Mouse (Mus musculus) gonadal fat pad, adult 2 months (tissue): ENCODE results near the gene Olig2. TPM values are rescaled to one million over a fixed set of nuclear protein-coding genes. Genes with fewer than 3 reads are reported as not detected.

Experiments used
- DNase-seq: peaks from one replicate; pipeline ENCODE4 v3.0.0-alpha.2; 2012; ENCODE audit warnings: low read depth
- polyA plus RNA-seq: library from polyadenylated mRNA; depleted of rRNA; stranded (reverse); fragments of >200 nt; gene quantifications from 2 replicates; pipeline ENCODE4 v1.2.3, GENCODE M21; 2012; rRNA removed

Gene Olig2
- polyA plus RNA-seq, 1 experiment: not detected

DNA sequence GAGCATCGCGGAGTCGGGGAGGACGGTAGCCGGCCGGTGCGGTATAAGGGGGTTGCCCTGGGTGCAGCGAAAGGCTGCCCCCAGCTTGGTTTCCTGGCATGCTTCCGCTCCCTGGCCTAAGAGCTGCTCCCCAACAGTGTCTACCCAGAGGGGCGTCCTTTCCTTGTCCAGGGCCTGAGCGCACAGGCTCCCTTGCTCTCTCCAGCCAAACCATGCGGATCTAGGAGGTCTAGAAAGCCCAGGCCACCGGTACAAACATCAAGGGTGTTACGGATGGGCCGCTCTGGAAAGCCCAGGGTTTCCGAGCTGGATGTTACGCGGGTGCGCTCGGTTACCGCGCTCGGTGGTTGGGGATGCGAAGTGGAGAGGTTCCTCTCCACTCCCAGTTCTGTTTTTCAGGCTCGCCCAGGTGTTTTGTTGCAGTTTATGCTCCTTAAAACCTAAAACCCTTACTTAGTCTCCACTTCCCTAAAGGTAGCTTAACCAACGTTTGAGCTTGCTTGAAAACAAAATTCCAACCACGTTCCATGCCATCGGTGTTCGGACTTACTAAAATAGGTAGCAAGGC is 45.8 kb downstream of the Olig2 start:
- no peak for DNase-seq

DNA sequence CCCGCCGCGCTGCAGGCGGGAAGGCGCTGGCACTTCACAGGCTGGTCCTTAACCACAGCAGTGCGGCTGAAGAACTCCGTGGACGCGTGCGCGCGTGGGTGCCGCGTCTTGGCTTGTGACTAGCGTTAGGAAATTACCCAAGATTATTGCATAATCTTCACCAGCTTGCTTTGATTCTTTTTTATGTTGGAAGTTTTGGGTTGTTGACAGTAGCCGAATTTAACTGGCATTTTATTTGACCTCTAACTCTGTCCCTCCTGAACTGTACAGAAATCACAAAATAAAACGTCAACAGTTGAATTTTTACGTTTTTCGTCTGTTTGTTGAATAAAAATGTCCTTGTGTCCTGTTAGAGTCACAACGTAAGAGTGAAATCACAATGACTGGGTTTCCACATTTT is 46.4 kb downstream of the Olig2 start:
- DNase-seq: no peak

Other genes starting within 250 kb of the Olig2 start
- gene Synj1, start 214.1 kb upstream of the Olig2 start, polyA plus RNA-seq: 15.1 and 20.2 TPM in 2 replicates
- gene Paxbp1, start 180.9 kb upstream of the Olig2 start, polyA plus RNA-seq: 21.7 and 28.9 TPM in 2 replicates
- 16.0 and 17.1 TPM in 2 replicates for gene 4932438H23Rik, start 130.3 kb upstream of the Olig2 start, polyA plus RNA-seq
- 0.73 and 2.0 TPM in 2 replicates for gene Olig1, start 44.3 kb downstream of the Olig2 start, polyA plus RNA-seq
- 72.4 and 81.7 TPM in 2 replicates for gene Ifnar2, start 147.3 kb downstream of the Olig2 start, polyA plus RNA-seq
- not detected in 2 replicates for gene Gm21970, start 166.3 kb downstream of the Olig2 start, polyA plus RNA-seq
- gene Il10rb, start 180.7 kb downstream of the Olig2 start, polyA plus RNA-seq: 45.8 and 55.7 TPM in 2 replicates